Mouse (Mus musculus) cerebellum, postnatal 36 days (tissue): ENCODE results near the gene Nicn1.
"Not testable (repeated sequence)": the region's sequence is repeated elsewhere in the genome, so short reads cannot be mapped to it uniquely, and the experiment has no call there.

ENCODE experiments used
- DNase-seq, 2 experiments: peaks; one replicate each; pipeline ENCODE4 v3.0.0; 2021 to 2022; ENCODE audit warnings: mixed read lengths in 2 of 2

Nicn1 gene

DNA sequence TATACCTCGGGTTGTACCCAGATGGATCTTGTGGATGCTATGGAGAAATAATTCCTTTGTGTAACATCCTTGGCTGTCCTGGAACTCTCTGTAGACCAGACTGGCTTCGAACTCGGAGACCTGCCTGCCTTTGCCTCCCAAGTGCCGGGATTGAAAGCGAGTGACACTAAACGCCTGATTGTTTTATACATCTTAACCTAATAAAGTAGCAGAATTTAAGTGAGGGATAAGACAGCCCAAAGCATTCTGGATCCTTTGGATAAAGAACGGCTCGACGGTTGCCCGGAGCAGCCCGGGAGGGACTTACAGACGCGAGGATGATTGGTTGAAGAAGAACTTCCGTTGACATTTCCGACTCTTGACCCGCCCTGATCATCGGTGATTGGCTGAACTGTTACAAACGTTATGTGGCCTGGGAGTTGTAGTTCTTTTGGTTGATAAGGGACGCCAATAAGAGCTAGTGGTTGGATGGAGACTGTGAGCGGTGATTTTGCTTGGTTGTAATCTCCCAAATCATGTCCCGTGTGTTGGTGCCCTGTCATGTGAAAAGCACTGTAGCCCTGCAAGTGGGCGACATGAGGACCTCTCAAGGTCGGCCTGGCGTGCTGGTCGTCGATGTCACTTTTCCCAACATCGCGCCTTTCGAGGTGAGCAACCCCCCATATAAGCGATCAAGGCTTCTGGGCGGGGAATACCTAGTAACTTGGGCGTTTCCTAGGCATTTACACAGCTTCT lies at the start of gene Nicn1:
TSS of gene Nicn1 (plus strand) at position 414 of the 735 bp plus-strand sequence.
- peak; percentile 87 to 89 for DNase-seq

DNA sequence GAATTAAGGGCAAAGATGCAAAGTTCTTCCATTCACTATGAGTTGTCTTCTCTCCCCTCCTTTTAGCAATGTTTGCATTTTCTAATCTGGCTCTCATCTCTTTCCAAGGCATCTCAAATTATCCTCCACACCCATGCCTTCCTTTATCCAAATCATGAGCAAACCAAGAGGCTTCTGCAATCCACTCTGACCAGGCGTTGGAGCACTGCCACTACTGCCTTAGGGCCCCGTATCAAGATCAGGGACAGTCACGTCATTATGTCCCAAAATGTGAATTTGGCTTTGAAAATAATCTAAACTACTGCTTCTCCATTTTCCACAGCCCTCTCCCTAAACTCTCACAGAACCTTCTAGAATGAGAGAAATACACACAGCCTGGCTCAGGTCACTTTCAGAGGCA lies 45.7 kb upstream of the Nicn1 start:
- no peak for DNase-seq

DNA sequence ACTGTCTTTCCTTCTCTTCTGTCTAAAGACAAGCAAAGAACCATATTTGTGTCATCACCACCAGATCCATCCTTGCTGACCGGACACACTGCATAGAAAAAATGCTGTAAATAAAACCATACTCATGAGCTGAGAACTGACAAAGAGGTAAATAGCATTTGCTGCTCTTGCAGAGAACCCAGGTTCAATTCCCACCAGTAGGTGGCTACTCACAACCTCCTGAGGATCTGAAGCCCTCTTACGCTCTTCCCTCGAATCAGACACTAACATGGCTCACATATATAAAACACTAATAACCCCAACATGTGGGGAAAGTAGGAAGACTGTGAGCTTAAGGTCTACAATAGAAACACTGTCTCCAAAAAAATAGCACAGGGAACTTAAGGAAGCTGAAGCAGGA lies 45.2 kb upstream of the Nicn1 start:
- DNase-seq, result no peak

- no peak for DNase-seq
These were observed 41.3 kb upstream of the Nicn1 start for GRCm38 (mm10) chr9:108248957-108249356.

GRCm38 (mm10) chr9:108251877-108252276 lies 38.4 kb upstream of the Nicn1 start:
- DNase-seq, result no peak

DNA sequence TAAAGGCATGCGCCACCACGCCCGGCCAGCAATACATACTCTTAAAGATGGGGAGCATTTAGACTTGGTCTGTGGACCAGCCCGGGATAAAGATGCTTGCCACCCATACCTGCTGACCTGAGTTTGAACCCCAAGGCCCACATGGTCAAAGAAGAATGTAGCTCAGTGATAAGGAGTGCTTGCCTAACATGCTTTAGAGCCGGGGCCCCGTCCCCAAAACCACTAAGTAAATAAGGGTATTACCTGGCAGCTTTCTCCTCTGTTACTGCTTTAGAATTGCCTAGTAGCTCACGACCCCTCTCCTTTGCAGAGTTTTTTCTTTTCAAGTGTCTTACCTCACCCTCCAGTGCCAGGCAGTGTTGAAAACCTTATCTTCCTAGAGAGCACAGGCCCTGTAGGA lies 37.5 kb upstream of the Nicn1 start:
- no peak for DNase-seq

- no peak for DNase-seq
These were observed 29.7 kb upstream of the Nicn1 start for GRCm38 (mm10) chr9:108260526-108260925.

- DNase-seq, result no peak
These were observed 28.4 kb upstream of the Nicn1 start for GRCm38 (mm10) chr9:108261865-108262264.

DNA sequence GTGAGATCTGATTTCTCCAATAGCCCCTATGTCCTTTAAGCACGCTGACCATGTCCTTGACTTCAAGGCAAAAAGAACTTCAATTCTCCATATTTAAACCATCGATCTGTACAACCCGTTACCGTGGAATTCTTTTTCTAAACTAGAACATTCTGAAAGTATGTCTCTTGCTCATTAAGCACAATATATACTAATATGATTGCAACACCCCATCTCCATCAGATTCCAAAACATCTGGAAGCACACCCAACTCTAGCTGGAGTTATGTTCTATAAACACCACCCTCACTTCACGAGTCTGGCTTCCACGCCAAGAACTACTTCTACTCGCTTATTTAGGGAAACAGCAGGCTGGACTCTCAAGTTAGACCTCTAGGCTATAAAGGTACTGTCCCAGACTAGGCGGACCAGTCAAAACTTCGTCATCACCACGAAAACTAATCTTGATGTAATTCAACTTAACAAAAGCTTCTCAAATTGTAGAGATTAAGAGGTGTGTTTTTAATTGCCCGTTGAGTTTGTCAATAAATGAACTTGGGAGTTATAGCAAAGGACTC lies 27.7 kb upstream of the Nicn1 start:
- no peak for DNase-seq

GRCm38 (mm10) chr9:108263131-108263681 lies 27.0 kb upstream of the Nicn1 start:
- DNase-seq, result no peak

DNA sequence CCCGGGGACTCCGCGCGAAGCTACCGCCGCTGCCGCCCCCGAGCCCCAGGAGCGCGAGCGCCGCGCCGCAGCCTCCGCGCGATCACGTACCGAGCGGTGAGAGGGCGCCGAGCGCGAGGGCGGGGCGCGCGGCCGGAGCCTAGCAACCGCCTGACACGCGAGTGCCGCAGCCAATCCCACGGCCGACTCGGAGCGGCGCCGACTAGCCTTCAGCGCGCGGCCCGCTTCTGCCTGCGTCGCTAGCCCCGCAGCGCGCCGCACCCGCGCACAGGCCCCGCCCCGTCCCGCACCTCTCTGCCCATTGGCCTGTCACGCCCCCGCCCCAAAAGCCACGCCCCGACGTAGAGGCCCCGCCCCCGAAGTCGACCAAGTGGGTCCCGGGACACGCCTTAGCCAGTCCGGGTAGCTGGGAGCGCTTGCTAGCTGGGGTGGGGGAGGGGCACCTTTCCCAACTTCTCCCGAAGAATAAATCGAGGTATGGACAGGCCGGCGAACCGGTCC lies 26.5 kb upstream of the Nicn1 start, which contains the start of gene Dag1:
TSS of gene Dag1 (minus strand) at position 269 of the 501 bp plus-strand sequence.
- DNase-seq, result peak; percentile 99 to 100

DNA sequence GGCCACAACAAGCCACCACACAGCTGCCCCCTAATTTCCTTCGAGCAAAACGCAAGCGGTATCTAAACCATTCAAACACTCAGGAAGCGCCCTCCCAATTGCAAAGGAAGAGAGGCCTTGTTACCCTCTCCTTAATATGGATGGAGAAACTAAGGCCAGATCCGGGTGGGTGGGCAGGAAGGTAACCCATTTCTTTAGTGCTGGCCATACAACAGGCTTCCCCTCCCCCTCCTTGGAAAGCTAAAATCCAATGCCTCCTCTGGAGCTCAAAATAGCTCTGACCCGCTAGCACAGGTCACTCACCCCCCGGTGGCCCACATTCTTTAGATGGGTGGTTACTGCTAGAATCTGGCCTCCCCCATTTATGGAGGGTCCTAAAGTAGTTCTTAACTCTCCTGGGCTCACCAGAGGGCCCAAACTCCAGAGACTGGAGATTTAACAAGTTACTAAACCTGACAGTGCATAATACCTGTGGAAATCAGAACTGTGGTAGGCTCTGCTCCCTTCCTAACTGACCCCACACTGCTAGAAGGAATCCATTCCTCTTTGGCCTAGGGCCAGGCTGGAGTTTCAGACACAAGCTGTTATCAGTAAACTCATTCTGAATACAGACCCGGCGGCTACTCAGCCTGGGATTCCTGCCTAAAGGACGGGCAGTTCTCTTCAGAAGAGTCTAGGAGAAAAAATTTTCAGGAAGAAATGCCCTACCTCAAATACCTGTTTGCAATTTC lies 25.9 kb upstream of the Nicn1 start:
- peak; percentile 29 to 35 for DNase-seq

- DNase-seq, result no peak
These were observed 23.8 kb upstream of the Nicn1 start for GRCm38 (mm10) chr9:108266261-108266935.

GRCm38 (mm10) chr9:108267691-108268090 lies 22.5 kb upstream of the Nicn1 start:
- no peak for DNase-seq

- DNase-seq, result not testable (repeated sequence)
These were observed 21.5 kb upstream of the Nicn1 start for GRCm38 (mm10) chr9:108268701-108269100.

GRCm38 (mm10) chr9:108271941-108272340 lies 18.3 kb upstream of the Nicn1 start:
- DNase-seq, result no peak

- DNase-seq, result no peak
These were observed 17.5 kb upstream of the Nicn1 start for GRCm38 (mm10) chr9:108272691-108273090.

DNA sequence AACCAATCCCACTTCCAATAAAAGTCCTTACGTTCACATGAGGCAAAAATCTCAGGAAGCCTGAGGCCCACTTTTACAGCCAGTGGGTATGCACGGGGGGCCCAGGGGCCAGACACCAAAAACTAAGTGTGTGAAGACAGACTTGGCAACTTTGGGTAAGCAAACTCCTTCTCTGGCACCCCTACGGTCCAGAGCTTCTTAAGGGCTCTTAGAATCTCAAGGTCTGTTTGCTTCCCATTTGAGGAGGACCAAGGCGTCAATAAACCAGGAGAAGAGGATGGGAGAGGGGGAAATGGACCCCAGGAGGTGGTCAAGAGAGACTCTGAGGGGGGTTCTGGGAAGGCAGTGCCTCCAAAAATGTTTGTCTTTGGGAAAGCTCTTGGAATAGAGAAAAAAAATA lies 16.7 kb upstream of the Nicn1 start:
- DNase-seq, result no peak

- DNase-seq, result no peak
These were observed 15.5 kb upstream of the Nicn1 start for GRCm38 (mm10) chr9:108274476-108275330.

DNA sequence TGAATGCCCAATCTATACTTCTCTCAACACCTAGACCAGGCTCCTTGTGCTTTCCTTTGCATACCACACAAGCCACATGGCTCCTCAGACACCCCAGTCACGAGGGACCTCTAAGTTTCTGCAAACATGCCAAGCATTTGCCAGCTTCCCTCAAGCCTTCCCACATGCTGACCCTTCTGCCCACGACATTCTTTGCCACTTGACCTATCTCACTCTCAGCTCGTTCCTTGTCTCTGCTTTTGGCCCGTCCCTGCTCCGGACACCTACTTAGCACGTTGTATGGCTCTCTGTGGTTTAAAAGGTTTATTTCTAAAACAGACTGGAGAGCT lies 14.9 kb upstream of the Nicn1 start:
- no peak for DNase-seq

DNA sequence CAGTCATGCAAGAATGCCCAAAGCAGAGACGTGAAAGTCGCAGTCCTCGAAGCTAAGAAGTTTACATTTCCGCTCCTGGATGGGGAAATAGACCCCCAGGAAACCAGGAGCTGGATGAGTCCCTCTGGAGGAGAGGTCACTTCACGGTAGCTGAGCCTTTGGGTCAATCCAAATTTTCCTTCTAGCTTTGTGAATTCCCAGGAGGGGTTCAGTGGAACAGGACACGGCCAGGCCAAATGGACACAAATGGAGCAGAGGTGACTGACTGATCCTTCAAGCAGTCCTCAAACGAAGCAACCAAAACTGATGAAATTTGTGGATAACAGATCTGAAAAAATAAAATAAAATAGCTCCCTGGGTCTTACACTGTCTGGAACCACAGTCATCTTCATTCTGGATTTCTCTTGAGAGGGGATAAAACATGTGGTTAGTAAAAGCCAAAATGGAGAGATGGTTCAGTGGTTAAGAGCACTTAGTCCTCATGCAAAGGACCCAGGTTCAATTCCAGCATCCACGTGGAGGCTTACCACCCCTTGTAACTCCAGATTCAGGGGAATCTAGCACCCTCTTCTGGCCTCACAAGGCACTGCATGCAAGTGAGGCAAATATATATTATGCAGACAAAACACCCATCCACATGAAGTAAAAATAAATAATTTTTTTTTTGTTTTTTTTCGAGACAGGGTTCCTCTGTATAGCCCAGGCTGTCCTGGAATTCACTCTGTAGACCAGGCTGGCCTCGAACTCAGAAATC lies 11.4 kb upstream of the Nicn1 start:
- DNase-seq, result no peak
